Mouse (Mus musculus): ENCODE data around the gene Fbp1.
"Not testable (repeated sequence)": the region's sequence is repeated elsewhere in the genome, so short reads cannot be mapped to it uniquely, and the experiment has no call there.

The Fbp1 gene

DNA sequence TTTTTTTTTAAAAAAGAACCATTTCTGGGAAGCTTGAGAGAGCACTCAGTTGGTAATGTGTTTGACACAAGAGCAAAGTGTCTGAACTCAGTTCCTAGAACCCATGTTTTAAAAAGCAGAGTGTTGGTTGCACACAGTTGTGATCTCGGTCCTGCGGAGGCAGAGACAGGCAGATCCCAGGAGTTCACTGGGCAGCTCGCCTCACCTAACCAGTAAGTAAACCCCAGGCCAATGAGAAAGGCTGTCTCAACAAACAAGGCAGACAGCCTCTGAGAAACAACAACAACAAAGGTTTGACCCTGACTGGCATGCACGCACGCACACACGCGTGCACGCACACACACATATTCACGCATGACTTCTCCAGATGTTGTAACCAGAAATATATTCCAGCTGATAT is 4.2 kb downstream of the Fbp1 start:
- DNase-seq (ENCODE audit: low spot score): no peak

DNA sequence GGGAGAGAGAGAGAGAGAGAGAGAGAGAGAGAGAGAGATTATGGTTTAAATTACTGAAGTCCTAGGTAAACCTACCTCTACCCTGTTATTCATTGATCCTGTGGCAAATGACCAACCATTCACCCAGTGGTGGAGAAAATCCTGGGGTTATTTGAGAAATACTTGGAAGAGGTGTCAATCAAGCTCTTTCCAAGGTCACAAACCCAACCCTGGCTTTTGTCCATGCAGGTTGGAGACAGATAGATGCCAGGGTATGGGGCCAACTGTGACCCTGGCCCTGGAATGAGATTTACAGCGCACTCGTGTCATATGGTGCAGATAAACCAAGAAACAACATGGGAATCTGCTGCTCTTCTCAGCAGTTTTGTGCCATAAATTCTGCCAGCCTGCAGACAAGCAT is 4.6 kb downstream of the Fbp1 start:
- DNase-seq (ENCODE audit: low spot score): no peak

DNA sequence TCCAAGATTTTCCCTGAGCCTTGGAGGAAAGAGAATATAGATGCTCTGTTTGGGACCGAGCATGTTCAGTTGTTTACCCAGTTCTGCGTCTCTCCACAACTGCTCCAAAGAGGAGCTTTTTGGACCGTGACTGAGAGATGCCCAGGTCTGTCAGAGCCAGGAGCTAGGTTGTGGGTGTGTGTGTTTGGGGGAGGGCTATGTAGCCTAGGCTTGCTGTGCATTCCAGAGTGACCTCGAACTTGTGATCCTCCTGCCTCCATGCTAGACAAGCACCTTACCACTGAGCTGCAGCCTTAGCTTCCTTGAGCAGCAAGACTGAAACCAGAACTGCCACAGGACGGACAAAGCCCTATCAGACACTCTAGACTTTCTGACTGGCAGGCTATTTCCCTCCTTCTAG is 5.2 kb downstream of the Fbp1 start:
- DNase-seq (ENCODE audit: low spot score): no peak

DNA sequence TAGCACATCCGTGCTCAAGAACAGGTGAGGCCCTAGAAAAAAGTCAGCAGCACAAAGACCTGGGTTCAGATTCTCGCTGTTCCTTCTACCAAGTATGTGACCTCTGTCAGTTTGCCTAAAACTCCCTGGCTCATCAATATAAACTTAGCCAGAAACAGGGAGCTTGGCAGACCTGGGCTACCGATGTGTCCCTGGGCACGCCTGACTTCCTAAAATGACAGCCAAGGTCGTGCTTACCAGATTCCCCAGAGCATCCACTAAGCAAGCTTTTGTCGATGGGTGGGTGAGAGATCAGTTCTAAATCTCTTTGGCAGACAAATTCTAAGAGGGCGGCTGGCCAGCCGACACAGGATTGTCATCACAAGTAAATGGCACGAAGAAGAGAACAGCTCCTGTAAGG is 6.7 kb downstream of the Fbp1 start:
- DNase-seq (ENCODE audit: low spot score): no peak

DNA sequence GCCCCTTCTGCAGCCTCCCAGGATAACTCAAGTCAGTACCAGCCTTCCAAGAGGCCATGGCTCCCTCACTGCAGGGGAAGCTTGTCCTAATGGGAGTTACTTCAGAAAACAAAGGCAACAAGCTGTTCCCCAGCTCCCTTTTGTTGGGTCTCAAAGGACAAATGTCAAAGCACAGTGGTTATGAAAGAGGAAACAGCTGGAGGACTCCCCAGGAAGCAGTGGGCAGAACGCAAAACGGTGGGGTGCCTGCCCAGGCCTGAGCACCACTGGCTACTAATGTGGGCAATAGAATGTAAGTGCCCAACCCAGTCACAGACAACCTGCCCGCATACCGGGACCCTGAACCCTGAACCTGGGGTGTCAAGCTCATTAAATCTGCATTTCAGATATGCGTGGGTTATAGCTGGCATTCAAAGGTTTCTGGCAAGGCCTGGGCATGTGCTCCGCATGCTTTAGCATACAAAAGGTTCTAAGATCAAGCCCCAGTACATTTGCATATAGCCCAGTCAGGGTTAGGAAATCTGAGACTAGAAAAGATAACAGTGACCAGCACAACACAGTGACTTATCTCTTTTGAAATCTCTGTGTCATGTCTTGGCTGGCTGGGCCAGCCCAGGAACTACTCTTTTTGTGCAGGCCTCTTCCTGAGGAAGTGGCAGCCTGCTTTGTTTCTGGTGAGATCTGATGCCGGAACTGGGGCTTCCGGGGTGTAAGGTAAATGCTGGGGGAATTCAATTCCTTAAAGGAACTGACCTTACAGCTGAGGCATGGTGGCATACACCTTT is 8.1 kb downstream of the Fbp1 start:
- DNase-seq (ENCODE audit: low spot score): peak; percentile 48

DNA sequence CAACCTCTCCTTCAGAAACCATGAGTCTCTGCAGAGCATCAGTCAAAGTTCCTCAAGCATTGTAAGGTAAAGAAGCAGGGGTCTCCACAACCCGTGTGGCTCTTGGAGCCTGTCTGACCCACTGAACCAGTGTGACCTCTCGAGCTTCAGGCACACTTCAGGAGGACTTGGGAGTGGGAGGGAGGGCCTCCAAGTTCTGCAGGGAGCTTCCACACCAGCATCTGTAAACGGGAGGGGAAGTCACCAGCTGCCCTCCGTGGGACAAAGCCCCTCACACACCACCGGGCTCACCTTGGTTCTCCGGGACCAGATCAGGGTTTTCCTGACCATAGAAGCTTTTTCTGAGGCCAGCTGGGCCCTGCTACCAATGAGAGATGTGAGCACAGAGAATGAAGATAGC is 8.7 kb downstream of the Fbp1 start:
- DNase-seq (ENCODE audit: low spot score): no peak

DNA sequence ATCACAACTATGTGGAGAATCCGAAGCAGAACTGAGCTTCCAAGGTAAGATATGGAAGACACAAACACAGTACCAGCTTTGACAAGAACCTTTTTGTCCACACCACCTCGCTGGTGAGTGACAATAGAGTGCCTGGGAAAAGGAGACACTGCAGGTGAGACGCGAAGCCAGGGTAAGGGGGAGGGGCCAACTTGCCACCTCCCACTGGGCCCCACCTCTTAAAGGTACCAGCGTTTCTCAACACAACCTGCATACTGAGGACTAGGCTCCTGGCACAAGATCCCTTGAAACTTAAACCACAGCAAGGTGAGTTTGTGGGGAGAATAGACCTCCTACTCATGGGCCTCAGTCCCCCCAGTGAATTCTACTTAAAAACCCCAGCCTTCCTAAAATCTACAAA is 10.8 kb downstream of the Fbp1 start:
- DNase-seq (ENCODE audit: low spot score): no peak

DNA sequence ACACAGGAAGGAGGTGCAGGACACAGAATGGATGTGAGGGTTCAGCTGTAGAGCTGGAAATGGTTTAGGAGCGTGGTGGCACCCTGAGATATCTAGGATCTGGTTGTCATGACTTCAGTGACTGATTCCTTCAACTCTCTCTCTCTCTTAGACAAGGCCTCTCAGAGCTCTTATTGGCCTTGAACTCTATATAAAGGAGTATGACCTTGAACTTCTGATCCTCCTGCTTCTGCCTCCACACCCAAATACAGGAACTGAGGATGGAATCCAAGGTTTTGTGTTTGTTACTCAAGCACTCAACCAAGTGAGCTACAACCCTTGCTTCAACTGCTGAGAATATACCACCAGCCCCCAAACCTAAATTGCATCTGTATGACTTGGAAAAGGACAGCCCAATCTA is 12.0 kb downstream of the Fbp1 start:
- no peak for DNase-seq (ENCODE audit: low spot score)

DNA sequence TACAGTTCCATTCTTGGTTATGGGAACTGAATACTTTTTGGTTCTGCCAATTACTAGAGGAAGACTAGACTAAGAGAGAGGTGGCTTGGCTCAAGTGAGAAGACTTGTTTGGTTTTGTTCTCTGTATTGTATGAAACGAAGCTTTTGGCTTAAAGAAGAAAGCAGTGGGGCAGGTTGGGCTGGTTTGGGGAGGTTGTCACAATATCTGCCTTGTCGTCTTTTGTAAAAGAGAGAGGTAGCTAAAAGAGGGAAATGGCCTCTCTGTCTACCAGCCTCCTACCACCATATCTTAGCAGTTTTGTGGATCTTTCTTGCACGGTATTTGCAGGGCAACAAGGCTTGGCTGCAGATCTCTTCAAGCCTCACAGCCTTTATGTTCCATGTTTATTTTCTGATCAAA is 15.8 kb downstream of the Fbp1 start:
- DNase-seq (ENCODE audit: low spot score): no peak

DNA sequence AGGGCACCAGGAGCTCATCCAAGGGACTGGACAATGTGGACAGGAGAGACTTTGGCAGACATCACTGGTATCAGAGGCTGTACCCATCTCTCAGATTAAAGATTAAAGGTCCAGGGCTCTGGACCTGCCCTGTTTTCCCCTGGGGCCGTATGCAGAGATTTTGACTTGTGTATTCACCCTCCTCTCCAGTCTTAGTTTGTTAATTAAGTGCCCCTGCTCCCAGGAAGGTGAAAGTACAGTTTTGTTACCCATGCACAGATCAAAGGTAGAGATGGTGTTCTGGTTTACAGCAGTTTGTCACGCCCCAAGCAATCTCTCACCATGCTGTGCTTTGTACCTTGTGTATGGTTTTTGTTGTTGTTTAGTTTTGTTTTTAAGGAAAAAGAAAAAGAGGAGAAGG is 17.5 kb downstream of the Fbp1 start:
- DNase-seq (ENCODE audit: low spot score): no peak

DNA sequence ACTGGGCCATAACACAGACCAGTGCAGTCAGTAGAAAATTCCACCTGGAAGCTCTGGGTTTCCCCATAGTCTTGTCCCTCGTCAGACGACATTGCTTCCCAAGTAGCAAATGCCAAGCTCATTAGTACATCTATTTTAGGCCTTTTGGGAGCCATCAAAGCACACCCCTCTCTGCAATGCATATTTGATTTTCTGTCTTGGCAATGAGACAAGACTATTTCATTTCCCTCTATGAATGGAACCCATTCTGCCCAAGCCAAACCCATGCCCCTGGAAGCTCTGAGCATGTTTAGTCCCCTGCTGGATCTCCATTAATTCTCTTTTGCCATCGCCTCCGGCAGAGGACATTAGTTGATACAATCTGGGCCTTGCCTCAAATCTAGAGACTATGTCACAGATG is 21.3 kb downstream of the Fbp1 start:
- DNase-seq (ENCODE audit: low spot score): no peak

DNA sequence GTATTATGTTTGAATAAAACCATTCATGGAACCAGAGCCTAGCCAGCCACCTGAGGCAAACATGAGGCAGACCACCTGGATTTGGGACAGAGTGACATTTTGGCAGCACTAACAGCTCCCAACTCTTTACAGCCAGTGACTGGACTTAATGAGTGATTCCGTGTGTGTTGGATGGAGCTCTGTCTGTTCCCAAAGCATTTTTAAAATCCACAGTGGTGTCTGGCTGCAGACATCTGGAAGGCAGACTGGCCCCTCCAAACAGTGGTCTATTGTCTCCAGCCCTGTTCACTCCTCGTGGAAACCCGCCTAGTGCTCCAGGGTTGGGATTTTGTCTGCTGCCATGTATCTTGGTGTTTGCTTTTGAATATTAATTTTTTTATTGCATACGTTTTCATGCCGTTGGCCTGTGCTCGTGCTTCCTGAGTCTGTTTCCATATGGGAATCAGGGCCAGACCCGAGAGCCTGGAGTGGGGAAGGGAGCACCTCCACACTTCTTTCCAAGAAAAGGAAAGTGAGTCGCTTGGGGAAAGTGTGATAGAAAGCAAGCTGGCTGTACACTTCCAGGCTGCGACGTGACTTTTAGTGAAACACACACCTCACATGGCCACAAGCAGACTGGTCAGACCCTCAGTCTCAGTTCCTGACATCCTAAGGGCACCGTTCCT is 22.3 kb downstream of the Fbp1 start:
- no peak for DNase-seq (ENCODE audit: low spot score)

DNA sequence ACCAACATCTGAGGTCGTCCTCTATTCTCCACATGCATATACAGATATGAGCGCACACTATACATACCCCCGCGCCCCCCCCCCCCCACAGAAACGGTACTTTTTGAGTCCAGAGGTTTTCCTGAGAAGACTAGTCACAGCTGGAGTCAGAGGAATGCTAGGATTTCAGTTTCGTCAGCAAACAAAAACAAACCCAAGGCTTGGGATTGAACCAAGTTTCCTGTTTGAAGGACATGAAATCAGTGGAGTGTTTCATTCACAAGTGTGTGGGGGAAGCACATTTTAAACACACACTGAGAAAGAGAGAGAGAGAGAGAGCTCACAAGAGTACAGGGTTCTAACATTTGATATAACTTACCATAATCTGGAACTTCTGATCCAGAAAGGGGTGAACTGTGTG is 24.3 kb downstream of the Fbp1 start:
- no peak for DNase-seq (ENCODE audit: low spot score)

DNA sequence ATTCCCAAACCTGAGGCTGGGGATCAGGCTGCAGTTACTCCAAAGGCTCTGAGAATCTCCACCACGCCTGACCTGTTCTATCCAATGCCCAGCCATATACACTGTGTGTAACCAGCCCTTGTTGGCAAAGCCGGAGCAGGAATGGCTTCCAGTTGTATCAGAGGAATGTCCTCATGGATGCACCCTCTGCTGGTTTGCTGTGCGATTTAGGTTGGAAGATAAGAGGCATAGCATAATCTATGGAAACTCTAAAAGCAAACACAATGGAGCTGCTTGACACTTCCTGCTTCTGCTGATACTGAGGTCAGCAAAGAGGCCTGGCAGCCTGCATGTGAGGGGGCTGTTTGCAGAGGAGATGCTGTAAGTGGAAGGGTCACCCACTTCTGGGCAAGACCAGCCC is 25.2 kb downstream of the Fbp1 start:
- no peak for DNase-seq (ENCODE audit: low spot score)

DNA sequence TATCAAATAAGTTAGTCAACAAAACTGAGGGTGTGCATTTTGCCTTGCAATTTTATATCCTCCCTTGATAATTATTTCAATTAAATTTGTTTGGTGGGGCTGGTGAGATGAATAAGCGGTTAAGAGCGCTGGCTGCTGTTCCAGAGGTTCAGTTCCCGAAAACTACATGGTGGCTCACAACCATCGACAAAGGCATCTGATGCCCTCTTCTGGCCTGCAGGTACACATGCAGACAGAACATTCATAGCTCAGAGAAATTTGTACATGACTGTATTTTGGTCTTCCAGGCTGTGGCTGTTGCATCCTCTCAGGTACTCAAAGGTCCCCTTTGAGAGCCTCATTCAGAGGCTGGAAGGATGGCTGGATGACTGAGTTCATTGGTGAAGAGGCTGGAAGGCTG is 28.0 kb downstream of the Fbp1 start:
- no peak for DNase-seq (ENCODE audit: low spot score)

DNA sequence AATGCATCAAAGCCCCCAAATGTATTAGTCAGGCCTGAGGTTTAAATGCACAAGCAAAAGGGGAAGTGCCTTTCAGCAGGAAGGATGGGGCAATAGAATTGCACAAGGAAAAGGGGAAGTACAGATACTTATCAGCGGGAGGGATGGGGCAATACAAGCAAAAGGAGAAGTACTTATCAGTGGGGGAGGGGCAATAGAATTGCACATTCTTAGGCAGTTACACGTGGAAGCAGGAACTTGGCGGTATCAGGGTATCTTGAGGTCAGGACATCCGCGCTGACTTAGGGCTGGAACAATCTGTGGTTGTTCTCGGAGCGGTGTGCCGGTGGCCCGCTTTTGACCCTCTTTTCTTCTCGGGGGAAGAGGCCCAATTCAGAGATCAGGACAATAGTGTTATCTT is 28.8 kb downstream of the Fbp1 start:
- not testable (repeated sequence) for DNase-seq (ENCODE audit: low spot score)

DNA sequence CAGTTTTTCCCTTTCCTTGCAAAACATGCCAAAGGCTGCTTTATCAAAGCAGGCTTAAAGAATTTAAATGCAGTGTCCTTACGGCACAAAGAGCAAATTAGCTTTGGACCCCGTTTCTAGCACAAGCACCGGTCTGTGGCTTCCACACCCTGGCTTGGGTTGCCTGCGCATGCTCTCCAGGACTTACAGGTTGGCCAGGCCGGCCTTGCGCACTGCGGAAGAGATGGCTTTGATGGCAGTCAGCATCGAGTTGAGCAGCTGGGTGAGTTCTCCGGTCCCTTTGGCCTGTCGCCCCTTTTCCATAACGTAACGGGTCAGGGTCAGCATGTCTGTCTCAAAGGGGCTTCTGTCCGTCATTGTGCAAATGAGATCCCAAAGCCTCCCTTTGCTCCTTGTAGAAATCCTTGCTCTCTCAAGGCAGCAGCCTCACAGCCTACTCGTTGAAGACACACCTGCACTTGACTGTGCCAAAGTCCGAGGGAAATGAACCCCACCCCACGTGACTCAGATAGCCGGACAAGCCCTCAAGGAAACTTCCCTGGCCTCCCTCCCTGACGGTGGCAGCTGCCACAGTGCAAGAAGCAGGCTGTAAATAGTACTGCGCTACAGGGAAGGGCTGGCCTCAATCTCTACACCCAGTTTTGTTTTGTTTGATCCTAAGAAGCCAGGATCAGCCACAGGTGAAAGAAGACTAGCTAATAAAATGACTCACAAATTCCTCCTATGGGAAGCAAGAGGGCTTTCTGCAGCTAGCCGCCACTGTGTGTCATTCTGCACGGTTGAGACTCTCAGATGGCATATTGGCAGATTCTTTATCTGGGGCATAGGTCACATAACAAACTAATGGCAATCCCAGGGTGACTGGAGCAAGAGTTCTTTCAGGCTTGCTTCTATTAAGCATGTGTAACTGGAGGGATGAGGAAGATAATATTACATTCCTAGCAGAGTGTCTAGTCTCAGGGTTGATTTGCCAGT is 29.9 kb downstream of the Fbp1 start, which contains the start of gene Fbp2:
Gene Fbp2, minus strand, starts transcription at position 482 of the 975 bp plus-strand sequence.
- DNase-seq (ENCODE audit: low spot score): no peak

DNA sequence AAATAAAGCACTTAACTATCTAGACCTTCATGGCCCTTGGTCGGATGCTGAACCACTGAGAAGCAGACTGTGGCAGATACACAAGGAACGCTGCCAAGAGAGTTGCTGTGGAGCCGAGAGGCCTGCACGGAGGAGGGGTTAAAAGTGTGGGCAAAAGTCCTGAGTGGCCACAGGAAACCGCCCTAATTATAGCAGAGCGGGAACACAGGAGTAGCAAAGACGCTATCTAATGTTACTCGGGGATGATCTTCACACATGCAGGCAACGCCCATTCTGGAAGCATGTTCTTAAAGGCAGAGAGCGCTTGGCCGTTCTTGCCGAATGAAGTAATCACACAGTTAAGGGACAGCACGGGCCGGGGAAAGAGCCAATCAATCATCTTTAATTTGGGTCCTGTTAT is 31.2 kb downstream of the Fbp1 start:
- DNase-seq (ENCODE audit: low spot score): no peak

DNA sequence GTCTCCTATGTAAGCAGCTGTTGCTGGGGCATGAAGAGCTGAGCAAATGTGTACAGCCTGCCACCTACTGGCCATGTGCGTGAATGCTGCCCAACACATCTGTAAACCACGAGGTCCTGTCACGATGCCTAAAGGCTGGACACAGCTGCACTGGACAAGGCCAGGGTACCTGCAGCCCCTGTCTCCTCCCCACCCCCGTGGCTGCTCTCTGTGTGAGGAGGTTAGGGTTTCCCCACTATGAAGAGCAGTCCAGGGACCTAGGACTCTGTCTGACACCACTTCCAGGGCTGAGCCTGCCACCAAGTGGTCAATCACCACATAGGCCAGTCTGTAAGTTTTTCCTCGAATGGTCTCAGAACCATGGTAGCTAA is 31.8 kb downstream of the Fbp1 start:
- DNase-seq (ENCODE audit: low spot score): peak; percentile 67

DNA sequence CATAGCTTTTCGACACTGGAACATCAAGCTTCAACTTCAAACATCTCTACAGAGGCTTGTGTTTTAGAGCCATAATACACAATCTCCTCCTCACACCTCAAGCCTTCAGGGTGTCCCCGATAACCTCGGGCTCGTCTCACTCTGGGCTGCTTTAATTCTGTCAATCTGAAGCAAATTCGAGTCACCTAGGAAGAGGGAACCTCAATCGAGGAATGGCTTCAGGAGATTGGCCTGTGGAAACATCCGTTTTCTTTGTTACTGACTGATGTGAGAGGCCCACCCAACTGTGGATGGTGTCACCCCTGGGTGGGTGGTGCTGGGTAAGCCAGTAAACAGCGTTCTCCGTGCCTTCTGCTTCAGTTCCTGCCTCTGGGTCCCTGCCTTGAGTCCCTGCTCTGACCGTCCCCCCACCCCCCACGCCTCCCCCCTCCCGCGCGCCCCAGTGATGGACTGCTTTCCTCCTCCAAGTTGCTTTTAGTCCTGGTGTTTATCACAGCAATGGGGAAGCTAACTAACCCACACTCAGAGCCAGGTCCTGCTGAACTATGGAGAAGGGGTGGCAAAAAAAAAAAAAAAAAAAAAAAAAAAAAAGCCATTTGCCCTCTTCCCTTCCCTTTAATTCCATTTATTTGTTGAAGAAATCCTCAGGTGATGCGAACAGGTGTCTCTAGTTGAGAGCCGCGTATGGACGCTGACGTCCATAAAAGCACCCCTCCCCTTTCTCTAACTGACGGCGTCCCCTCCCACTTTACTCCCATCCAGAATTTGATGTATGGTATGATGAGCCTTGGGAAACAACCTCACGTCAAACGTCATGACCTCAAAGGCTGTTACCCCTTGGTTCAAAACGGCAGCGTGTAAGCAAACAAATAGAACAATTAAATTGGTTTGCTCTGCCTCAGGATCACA is 32.4 kb downstream of the Fbp1 start:
- no peak for DNase-seq (ENCODE audit: low spot score)

DNA sequence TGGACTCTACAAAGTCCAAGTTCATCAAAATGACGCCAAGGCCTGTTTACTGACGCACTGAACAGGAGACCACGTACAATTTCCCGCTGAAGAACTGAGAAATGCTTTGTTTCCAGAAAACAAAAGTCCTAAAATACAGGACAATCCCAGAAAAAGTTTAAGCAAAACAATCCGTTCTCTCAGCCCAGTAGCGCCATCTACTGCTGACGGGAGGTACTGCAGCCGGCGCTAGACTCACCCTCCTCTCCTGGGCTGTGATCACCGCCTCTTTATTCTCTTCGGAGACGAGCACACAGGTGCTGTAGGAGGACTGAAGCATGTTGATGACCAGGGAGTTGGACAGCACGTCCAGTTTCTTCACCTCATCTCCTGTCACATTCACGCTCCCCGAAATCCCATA is 33.4 kb downstream of the Fbp1 start:
- DNase-seq (ENCODE audit: low spot score): peak; percentile 39

DNA sequence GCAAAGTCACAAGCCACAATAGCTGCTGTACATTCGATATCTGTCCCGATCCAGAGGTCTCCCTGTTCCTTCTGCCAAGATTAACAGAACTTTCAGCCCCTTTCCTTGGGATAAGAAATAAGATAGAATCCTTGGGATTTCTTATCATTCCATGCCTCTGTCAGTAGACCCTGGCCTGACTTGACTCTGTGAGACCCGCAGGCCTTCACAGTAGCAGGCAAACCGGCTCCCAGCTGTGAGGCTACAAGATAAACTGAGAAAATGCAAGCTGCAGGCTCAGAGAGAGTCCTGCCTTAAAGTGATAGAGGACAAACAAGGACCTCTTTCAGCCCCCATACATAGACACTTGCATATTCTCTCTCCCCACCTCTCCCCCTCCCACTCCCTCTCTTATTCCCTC is 54.7 kb downstream of the Fbp1 start:
- no peak for DNase-seq (ENCODE audit: low spot score)

Data from T-cell, adult 2 months (primary cell).